Mouse (Mus musculus): ENCODE data around the gene Fgfr2.

The Fgfr2 gene

DNA sequence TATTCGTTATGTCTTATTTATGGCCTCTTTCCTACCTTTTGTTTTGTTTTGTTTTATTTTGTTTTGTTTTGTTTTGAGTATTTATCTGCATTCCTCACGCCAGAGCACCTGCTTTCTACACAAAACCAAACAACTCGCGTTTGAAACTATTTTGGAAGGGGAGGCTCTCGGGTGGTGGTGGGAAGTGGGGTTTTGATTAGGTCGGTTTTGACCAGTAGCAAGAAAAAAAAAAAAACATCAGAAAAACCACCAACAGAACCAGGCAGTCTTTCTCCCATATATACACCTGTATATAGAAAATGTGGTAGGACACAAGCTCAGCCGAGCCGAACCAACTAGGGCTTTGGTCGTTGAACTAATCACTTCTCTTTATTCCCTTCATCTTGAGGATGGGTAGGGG is 1567.0 kb downstream of the Fgfr2 start:
- DNase-seq (ENCODE audit: low read depth, low spot score): no peak

DNA sequence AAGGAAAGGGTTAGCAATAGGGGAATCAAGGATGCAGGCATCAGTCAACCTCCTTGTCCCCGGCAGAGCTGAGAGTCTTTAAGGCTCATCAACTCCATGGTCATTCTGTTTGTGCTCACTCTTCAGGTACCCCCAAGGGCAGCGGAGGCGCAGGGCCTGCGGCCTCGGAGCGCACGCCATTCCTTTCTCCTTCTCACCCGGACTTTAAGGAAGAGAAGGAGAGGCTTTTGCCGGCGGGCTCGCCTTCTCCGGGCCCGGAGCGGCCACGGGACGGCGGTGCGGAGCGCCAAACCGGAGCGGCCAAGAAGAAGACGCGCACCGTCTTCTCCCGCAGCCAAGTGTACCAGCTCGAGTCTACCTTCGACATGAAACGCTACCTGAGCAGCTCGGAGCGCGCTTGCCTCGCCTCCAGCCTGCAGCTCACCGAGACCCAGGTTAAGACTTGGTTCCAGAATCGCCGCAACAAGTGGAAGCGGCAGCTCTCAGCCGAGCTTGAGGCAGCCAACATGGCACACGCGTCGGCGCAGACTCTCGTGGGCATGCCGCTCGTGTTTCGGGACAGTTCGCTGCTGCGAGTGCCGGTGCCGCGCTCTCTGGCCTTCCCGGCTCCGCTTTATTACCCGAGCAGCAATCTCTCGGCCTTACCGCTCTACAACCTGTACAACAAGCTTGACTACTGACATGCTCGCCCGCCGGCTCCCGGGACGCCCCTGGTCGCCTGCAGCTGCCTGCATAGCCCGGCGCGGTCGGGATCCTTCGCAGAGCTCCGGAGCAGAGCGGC is 1567.7 kb downstream of the Fgfr2 start:
- DNase-seq (ENCODE audit: low read depth, low spot score): no peak

DNA sequence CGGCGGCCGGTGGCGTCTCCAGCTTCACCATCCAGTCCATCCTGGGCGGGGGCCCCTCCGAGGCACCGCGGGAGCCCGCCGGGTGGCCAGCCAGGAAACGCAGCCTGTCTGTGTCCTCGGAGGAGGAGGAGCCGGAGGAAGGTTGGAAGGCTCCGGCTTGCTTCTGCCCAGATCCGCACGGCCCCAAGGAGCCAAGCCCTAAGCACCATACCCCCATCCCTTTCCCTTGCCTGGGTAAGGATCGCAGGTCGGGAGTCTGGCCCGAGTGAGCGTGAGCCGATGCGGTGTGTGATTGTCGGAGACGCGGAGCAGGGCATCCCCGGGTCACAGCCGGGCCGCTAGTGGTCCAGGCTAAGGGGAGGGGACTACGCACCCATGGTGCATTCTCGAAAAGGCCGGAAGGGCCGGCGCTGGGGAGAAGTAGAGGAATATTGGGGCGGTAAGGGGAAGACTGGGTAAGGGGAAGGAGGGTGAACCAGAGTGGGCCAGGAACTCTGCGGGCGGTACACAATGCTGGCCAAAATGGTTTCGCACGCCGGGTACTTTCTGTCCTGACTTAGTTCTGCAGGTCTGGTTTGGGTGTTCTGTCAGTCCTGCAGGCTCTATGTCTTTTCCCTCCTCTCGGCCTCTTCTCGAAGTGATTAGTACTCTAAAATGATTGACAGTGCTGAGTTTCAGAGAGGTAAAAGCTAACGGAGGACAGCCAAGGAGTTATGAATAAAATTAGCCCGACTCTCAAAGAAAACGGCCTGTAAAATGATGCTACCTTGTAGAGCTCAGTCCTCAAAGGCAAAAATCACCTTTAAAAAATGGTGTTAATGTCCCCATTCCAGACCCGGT is 1568.6 kb downstream of the Fgfr2 start:
- DNase-seq (ENCODE audit: low read depth, low spot score): peak; percentile 77

DNA sequence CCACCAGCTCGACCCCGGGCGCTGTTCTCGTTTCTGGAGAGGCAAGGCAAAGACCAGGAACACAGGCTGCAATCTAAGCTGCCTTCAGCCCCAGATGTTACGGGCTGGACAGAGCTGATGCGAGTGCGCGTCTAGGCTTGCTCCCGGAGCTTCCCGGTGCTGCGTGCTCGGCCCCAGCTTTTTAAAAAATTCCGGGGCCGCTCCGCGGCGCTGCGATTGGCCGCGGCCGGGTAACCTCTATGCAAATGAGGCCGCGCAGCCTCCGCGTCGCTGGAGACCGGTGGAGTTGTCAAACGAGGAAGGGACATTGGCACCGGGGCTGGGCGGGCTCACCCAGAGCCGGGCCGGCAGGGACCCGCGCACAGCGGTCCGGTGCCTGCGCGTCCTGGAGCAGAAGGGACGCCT is 1569.4 kb downstream of the Fgfr2 start:
- peak; percentile 87 for DNase-seq (ENCODE audit: low read depth, low spot score)

DNA sequence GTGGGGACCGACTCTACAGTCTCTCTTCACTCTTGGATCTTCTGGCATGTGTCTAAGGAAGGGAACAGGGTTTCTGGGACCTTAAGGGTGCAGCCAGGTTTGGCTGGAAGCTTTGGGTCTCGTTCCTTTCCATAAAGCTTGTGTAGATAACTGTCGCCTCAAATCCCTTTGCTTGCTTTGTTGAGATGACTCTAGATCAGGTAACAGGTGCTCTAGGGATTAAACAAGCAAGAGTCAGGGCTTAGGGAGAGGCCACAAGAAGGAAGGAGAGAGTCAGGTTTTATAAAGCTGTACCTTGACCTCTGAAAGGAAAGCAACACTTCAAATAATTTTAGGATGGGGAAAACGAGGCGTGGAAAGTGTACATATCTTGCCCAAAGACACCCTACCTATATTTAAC is 1570.4 kb downstream of the Fgfr2 start:
- no peak for DNase-seq (ENCODE audit: low read depth, low spot score)

DNA sequence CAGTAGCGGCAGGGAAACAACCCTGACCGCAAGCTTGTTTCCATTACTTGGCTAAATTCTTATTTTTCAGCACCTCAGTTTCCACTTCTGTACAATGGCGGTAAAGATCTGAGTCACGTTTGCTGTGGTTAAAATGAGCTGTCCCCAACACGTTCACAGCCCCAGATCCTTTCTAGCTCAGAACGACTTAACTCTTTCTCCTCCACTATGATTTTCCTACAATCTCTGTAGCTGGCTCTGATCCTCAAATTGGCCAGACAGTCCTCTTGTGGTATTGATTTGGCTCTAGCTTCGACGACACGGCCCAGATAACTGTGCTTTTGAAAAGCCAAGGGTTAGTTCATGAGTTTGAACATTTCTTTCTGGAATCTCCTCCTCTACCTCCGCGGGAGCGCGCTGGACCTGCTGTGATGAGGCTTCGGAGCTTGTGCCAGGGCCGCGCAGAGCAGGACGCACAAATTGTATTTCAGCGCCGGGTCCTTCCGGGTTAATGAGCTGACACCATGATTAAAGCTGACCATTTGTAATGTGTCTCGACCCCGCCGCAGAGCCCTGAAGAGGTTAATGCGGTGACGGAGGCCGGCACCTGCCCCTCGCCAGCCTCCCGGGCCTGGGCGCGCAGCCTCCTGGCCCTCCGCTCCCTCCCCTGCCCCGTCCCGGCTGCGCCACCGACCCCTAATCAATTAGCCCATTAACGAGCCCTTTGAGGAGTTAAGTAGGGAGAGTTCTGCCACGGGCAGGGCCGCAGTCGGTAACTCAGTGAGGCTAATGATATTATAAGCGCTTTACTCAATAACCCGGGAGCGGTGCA is 1571.0 kb downstream of the Fgfr2 start:
- DNase-seq (ENCODE audit: low read depth, low spot score): no peak

DNA sequence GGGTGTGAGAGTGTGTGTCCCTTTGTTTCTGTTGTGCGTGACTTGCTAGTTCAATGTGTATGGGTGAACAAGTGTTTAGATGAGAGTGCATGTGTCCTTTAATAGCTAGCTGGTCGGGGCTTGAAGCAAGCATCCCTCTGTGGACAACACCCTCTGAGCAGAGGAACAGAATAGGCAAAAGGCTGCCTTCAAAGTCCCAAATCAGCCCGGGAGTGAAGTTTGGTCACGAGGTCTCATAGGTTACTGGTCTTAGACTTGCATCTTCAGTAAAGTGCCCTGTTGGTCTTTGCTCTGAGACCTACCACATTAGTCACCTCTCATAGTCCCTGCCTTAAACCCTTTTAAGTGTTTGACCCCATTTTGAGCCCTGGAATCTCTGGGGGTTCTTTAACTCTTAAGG is 1571.7 kb downstream of the Fgfr2 start:
- no peak for DNase-seq (ENCODE audit: low read depth, low spot score)

DNA sequence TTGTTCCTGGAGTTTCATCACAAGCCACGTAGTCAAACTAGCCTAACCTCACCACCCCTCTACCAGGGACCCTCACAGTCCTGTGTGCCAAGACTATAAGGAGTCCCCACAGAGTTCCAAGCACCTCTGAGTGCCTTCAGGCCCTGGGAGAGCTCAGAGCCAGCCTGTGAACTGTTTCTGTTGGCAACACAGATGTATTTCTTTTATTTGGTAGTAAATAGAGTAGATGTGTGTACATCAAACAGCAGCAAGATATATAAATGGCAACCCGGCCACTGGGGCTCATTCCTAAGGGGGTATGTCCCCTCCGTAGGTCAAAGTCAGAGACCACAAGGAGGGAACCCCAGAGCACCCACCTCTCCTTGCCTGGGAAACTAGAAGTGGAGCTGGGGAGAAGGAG is 1574.7 kb downstream of the Fgfr2 start, which contains the start of gene Hmx2:
Hmx2 (plus strand) TSS at position 301 of the 400 bp plus-strand sequence.
- no peak for DNase-seq (ENCODE audit: low read depth, low spot score)

DNA sequence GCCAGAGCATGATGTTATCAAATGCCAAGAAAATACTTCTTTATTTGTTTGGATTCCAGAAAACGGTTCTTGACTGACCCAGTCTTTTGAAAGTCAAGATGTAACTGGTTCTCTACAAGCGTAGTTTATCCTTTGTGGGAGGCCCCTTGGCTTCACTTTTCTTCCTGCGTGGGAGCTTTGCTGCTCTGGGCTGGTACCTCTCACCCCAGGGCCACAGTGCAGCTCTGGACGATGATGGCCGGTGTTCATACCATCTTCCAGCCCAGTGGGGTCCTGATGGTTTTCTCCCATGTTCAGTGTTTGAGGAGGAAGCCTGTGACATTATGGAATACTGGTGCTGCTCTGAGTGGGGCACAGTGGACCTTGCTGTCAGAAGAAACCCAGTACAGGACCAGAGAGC is 1575.7 kb downstream of the Fgfr2 start:
- no peak for DNase-seq (ENCODE audit: low read depth, low spot score)

DNA sequence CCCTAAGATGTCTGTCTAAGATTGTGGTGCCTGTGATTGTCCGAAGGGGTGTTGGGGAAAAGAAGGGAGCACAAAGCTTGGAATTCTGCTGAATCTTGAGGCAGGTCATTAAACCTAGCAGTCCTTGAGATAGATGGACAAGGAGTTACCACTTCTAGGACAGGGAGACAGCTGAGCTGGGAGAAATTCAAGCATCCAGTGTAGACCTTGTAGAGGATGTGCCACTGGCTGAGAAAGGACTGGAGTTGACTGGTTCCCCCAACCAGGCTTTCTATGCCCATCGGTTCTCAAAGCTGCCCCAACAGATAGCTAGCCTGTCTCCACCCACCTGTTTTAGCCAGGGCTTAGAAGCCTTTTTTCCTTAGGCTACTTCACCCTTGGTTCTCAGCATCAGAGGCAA is 1576.7 kb downstream of the Fgfr2 start:
- DNase-seq (ENCODE audit: low read depth, low spot score): no peak

DNA sequence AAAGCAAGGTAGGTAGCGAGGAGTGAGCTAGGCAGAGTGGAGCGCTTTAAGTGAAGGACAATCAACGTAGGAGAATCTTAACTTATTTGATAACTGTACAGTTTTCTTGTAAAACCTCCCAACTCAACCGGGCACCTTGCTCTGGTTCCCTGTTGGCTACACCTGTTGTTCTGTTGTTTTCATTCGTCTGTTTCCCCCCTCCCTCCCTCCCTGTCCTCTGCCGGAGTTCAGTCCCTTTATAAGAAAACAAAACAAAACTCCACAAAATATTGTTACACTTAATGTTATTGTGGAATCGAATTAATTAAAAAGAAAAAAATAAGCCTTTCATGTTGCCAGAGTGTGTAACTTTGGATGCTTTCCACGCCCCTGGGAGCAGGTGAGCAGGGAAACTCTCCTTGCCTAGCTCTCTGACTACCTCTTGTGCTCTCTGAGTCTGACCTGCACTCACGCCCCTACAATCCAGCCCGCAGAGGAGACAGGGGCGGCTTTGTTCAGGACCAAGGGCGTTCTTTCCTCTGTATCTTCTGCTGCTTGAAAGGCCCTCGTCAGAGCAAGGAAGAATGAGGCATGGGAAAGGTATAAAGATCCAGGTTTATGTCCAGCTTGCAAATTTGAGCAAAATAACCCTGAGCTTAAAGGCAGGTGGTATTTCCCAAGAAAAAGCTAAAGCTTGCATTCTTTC is 1577.3 kb downstream of the Fgfr2 start:
- DNase-seq (ENCODE audit: low read depth, low spot score): no peak

DNA sequence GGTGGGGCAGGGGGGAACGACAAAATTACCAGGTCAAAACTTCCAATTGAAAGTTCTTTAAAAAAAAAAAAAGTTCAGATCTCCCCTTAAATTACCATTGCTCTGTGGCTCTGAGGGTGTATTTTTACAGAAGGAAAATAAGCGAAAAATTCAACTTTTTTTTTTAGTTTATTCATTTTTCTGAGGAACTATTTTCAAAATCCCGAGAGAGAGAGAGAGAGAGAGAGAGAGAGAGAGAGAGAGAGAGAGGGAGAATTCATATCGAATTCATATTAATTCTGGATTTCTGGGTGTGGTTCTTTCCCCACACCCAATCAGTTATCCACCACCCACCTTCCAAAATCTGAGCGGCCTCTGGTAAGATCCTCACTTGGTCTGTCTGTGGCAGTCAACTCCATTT is 1578.3 kb downstream of the Fgfr2 start:
- no peak for DNase-seq (ENCODE audit: low read depth, low spot score)

DNA sequence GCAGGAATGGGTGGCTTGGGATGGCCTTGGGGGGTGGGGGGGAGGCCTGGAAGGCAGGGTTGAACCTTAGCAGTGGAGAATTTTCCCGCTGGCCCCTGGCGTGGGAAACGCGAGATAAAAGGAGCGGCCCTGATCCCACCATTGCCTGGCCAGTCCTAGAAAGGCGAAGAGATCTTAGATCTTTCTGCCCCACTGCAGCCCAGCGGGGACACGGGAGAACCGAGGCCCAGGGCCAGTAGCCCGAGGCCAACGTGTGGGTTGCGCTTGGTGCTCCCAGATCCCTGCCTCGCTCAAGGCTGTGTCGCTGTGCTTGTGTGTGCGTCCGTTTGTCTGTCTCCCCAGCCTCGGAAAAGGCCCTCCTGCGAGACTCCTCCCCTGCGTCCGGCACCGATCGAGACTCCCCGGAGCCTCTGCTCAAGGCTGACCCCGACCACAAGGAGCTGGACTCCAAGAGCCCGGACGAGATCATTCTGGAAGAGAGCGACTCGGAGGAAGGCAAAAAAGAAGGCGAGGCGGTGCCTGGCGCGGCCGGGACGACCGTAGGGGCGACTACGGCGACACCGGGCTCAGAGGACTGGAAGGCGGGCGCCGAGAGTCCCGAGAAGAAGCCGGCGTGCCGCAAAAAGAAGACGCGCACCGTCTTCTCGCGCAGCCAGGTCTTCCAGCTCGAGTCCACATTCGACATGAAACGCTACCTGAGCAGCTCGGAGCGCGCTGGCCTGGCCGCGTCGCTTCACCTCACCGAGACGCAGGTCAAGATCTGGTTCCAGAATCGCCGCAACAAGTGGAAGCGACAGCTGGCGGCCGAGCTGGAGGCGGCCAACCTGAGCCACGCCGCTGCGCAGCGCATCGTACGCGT is 1579.3 kb downstream of the Fgfr2 start:
- DNase-seq (ENCODE audit: low read depth, low spot score): no peak

DNA sequence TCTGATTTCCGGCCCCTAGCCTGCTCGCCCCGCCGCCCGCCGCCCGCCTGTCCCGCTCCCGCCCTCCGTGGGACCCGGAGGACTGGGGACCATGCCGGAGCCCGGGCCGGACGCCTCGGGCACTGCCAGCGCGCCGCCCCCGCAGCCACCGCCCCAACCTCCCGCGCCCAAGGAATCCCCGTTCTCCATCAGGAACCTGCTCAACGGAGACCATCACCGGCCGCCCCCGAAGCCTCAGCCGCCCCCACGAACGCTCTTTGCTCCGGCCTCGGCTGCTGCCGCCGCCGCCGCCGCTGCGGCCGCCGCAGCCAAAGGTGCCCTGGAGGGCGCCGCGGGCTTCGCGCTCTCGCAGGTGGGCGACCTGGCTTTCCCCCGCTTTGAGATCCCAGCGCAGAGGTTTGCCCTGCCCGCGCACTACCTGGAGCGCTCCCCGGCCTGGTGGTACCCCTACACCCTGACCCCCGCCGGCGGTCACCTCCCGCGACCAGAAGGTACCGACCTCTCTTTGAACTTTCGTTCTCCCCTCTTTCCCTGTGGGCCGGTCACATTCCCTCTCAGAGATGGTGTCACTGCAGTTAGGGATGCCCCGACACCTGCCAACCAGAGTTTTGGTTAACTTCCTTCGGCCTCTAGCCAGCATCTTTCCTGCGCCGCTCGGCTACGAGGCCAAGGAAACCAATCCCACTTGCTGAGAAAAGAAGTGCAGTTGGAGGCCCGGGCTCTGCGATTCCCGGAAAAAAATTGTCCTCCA is 1580.1 kb downstream of the Fgfr2 start:
- no peak for DNase-seq (ENCODE audit: low read depth, low spot score)

DNA sequence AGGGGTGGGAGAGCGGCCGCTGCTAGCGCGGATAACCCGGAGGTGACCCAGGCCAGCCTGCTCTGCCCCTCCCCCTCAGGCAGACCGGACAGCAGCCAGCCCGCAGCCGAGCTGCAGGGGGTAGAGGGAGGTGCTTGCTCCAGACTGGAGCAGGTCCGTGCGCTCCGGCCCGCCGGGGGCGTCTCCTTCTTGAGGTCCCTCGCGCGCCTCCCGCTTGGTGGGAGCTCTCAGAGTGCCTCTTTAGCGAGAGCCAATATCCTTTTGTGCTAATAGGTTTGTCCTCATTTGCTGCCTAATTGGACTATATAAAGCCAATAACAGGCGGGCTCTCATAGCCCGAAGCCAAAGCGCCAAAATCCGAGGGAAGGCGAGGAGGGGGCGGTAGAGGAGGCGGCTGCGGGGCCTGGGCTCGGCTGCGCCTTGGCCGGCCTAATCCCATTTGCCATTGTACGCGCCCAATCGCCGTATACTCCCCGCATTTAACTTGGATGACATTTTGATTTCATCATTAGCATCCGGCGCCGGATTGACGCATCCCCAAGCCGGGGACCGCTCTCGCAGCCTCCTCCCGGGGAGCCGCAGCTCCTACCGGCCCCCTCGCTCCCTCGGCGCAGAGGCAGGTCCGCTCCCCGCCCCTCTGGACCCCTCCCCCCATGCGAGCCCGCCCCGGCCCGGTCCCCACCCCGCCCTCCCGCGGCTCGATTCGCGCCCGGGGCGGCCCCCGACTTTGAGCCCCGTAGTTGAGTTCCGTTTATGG is 1580.9 kb downstream of the Fgfr2 start, which contains the start of gene Hmx3:
Hmx3 (plus strand) TSS at position 753 of the 757 bp plus-strand sequence.
- no peak for DNase-seq (ENCODE audit: low read depth, low spot score)

DNA sequence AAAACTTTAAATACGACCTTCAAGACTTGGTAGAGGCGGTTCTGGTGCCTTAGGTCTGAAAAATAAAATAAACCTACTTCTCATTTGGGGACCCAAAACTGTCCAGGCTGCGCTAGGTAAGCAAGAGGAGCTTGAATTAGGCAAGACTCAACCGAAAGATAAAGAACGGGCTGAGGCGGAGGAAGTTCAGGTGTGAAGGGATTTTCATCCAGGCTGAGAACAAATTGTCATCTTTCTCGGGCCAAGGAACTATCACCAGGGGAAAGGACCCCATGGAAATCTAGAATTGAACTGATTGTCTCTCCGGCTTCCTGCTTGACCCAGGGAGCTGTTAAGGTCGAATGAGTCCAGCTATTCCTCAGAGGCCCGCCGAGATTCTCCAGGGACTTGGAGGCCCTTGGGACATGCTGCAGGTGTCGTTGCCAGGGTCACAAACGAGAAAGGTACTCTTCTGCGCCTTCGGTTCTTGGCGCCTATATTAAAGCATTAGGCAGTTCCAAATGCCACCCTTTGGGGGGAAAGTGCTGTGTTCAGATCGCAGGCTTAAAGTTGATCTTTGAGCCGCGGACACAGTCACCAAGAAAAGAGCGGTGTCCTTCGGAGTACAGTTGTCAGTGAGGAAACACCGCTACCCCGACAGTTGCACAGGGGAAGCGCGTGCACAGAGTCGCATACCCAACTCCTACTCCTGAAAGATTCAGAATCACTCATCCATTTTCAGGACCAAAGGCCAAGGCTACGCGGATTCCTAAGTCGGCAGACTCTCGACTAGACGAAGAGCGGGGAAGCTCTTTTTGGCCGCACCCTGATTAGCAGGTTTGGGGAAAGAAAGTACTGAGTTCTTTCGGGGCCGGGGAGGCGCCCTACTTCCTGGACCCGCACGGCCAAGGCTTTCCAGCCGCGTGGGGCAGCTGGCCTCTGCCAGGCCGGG is 1581.7 kb downstream of the Fgfr2 start:
- no peak for DNase-seq (ENCODE audit: low read depth, low spot score)

DNA sequence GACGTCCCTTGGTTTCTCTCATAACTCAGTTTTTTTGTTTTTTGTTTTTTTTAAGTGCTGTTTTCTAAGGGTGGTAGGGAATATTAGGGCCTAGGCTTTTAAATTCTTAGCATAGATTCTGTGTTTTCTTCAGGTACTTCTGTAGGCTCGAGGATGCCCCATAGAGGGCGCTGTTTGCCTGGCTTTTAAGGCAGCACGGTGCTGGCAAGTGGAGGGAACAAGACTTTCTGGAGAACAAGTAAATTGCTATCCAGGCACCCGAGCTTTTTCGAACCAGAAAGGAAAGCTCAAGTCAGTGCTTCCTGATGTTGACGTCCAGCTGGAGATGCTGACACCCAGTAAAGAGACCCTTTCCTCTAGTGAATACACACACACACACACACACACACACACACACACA is 1583.2 kb downstream of the Fgfr2 start:
- DNase-seq (ENCODE audit: low read depth, low spot score): peak; percentile 71

DNA sequence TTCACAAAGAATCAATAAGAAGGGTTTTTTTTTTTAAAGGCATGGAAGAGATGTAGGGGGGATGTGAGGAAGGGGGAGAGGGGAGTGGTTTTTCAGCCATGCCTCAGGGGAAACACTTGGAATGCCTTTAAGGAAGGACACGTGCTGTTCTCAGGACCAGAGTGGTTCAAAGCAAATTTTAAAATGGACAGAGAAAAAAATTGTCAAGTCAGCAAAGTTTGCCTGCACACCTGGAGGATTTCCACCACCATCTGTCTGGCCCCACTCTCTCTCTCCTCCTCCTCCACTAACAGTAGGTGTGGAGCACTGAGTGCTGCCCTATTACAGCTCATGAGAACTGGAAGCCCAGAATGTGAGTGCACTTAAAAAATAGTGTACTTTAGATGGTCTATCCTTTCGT is 1619.4 kb downstream of the Fgfr2 start:
- DNase-seq (ENCODE audit: low read depth, low spot score): no peak
